Mouse (Mus musculus): Measurements from ENCODE around the gene Psen1.

Gene Psen1

DNA sequence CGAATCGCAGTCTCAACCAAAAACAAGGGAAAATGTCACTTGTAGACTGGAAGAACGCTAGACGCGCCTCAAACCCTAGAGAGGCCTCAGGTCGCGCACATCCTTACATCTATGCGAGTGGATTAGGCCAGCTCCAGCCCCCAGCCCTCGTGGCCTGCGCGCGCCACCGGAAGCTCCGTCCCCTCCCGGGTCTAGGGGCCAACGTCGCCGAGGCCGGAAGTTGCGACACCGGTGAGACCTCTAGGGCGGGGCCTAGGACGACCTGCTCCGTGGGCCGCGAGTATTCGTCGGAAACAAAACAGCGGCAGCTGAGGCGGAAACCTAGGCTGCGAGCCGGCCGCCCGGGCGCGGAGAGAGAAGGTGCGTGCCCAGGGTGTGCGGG lies at the start of gene Psen1:
Gene Psen1, plus strand, starts transcription at position 219 of the 382 bp plus-strand sequence.
- DNase-seq (ENCODE audit: low spot score in 2 of 2) = peak; percentile 87 to 89

DNA sequence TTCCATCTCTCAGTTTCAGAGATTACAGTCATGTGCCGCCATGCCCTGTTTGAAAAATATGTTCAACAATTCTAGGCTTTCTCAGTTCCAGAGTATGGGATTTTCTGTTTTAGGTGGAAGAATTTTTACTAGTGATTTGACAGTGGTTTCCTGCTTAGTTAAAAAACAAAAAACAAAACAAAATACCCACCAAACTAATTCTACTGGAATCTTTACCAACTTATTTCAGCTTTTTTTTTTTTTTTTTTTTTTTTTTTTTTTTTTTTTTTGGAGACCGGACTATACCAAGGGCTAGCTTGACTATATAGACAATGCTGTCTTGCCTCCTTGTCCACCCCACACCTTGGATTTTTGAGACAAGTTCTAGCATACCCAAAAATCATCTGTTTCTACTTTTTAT lies 46.7 kb upstream of the Psen1 start:
- no peak for DNase-seq (ENCODE audit: low spot score in 2 of 2)

DNA sequence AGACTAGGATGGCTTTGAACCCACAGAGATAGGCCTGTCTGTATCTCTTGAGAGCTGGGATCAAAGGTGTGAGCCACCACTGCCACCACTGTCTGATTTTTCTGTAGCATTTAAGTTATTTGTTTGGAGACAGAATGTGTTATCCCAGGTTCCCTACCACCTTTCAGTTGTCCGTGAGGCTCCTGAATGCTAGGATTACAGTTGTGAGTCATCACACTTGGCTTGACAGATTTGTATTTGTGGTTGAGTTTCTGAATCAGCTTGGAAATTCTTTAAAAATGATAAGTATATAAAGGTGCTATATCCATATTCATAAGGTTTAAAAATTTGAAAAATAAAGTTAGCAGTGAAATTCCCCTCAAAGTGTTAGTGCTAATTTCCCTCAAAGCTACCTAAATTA lies 44.8 kb upstream of the Psen1 start:
- no peak for DNase-seq (ENCODE audit: low spot score in 2 of 2)

DNA sequence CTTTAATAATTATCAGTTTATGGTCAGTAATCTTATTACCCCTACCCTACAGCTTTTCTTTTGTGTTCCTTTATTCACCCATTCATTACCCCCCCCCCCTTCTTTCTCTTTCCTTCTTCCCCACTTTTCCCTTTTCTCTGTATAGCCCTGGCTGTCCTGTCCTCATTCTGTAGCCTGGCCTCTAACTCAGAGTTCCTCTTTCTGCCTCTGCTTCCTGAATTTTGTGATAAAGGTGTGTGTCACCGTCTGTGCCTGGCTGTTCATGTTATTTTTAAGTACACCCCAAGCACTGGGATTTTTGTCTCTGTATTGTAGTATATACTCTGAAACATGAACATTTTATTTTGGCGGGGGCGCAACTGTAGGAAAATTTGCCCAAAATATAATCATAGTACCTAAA lies 37.6 kb upstream of the Psen1 start:
- DNase-seq (ENCODE audit: low spot score in 2 of 2) = no peak

DNA sequence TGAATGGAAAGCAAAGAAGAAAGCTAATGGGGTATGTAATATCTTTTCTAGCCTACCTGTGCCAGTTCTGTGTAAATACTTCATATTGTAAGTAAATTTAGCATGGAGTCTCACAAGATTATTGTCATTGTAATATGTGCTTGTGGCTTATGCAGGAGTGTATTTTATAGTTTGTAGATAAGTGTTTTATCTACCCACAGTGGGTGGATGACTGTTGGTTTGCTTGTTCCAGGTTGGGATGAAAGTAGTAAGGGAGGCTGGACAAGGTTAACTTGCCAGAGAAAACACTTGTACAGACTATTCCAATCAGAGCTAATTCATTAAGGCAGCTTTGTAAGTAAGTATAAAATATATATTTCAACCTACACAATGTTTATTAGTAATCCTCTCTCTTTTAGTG lies 36.5 kb upstream of the Psen1 start:
- DNase-seq (ENCODE audit: low spot score in 2 of 2) = no peak

DNA sequence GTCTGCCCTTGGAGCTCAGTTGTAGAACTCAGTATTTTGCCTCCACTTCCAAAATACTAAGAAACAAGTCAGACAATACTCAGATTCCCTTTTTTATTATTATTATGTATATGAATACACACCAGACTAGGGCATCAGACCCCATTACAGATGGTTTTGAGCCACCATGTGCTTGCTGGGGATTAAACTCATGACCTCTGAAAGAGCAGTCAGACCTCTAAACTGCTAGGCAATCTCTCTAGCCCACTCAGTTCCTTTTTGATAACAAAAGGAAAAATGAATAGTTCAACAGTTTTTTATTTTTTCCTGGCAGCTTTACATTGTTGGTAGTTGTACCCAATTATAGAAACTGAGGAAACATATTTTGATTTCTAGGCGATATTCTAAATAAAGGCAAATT lies 2.5 kb upstream of the Psen1 start:
- DNase-seq (ENCODE audit: low spot score in 2 of 2) = no peak

DNA sequence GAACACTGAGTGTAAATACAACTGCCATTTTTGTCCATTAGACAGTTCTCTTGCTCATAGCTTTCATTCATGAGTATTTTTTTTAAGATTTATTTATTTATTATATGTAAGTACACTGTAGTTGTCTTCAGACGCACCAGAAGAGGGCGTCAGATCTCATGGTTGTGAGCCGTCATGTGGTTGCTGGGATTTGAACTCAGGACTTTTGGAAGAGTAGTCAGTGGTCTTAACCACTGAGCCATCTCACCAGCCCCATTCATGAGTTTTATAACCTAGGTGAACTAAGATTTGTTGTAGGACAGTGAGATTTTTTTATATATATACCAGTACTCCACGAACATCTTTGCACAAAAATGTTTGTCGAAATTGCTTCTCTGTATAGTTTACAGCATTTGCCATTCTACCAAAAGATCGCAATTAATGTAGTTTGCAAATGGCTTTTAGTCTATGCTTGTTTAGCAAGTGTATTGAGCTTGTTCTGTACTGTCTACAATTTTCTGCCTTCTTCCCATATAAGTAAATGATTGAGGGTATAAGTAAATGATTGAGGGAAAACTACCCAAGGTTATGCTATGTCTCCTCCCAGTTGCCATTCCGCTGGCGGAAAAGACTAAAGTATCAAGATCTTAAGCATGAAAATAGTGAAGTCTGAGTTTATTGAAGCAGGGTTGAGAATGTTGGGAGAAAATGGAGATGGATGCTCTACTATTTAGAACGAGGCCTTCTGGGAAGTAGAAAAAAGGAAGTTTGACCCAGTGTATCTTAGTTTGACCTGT lies 1.2 kb upstream of the Psen1 start:
- DNase-seq (ENCODE audit: low spot score in 2 of 2) = no peak

DNA sequence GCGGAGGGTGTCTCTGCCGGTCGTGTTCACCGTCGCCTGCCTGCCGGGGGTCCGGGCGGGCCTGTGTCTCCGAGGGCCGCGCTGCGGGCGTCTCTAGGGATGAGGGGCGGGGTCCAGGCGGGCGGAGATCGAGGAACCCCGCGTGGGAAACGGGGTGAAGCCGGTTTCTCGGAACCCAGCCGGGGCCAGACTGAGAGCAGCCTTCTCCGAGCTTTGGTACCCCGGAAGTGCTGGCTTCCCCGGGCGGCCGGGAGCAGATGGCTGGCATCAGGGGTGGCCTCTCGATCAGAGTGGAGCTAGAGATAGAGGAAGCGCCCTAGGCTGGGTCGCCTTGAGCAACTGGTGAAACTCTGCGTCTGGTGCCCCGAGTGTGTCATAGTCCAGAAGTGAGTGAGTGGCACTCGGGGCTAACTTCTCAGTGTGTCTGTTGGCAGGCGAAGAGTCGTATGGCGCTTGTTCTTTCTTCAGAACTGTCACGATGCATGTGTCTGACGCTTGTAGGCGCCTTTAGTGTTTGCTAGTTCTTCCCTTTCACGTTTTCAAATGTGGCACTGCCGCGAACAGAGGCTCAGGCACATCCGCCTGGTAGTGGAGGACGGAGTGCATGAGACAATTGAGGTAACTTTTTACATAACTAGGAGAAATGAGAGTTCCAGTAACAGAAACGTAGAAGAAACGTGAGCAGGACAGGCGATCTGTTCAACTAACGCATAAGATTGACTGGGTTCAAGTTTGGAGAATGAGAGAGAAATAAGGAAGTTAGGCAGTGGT lies 549 bp downstream of the Psen1 start:
- DNase-seq (ENCODE audit: low spot score in 2 of 2) = peak; percentile 22 to 50

DNA sequence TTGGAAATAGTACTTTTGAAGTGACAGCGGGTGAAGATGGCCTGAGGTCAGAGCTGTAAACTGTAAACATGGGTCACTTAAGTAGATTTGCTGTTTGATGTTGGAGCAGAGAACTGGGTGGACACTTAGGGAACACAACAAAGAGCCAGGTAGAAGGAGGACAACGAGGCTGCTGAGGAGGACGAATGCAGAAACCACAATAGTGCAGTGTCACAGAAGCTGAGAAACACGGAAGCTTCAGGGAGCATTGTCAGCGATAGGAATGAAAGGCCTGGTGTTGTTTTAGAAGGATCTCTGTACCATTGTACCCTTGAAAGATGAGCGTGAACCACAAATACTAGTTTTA lies 1.1 kb downstream of the Psen1 start:
- no peak for DNase-seq (ENCODE audit: low spot score in 2 of 2)

DNA sequence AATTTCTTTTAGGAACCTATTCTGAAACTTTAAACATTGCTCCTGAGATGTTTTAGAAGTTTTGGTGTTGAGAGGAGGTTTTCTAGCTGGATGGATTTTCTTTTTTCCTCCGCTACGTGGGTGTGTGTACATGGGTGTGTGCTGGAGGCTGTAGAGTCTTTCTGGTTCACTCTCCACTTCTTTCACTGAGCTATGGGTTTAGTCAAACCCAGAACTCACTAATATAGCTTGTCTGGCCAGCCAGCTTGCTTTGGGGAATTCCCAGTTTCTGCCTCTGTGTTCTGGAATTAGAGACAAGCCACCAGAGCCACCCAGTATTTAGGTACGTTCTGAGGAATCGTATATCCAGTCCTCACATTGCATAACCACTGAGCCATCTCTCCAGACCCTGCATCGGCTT lies 6.1 kb downstream of the Psen1 start:
- no peak for DNase-seq (ENCODE audit: low spot score in 2 of 2)

DNA sequence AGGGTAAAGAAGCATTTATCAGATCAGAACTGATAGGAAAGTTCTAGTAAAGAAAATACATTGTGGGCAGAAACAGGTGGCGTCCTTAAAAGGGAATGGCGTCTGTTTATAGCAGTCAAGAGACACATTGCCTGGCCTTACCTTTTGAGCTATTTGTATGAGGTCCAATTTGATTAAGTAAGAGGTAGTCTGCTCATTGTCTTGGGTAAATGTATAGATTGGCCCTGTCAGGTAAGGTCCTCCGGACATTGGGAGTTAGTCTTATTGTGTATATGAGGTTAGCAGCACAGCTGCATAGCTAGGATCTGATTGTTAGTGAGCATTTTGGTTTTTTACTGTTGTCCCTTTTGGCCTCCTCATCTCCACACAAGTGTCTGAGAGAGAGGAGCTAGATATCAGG lies 6.7 kb downstream of the Psen1 start:
- no peak for DNase-seq (ENCODE audit: low spot score in 2 of 2)

DNA sequence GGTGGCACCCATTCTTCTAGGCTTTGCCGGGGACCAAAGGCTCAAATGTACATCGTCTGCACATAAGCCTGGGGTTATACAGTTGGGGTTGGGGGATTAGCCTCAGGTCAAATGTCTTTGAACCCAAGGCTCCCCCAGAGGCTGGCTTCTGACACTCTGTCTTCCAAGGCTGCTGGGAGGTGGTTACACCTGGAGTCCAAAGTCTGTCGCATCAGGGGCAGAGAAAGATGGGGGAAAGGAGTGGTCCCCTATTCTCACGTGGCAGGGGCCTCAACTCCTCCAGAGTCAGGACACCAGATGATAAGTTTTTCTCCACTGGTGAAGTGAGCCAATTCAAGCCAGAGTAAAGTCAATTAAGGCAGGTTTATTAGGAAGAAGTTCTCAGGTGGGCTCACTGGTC lies 10.7 kb downstream of the Psen1 start:
- no peak for DNase-seq (ENCODE audit: low spot score in 2 of 2)

DNA sequence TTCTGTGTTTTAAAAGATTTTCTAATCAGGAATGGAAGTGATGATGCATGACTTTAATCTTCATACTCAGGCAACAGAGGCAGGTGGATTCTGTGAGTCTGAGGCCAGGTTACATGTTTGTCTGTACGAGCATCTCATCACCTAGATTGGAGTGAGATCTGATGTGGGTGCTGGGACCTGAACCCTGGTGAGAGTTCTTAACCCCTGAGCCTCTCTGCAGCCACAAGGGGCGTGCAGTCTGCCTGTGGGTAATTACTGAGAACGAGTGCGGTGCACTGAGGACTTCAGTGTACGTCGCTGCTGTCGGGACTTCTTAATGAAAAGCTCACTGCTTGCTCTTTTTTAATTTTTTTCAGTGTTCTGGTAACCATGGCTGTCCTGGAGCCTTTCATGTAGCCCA lies 13.7 kb downstream of the Psen1 start:
- no peak for DNase-seq (ENCODE audit: low spot score in 2 of 2)

DNA sequence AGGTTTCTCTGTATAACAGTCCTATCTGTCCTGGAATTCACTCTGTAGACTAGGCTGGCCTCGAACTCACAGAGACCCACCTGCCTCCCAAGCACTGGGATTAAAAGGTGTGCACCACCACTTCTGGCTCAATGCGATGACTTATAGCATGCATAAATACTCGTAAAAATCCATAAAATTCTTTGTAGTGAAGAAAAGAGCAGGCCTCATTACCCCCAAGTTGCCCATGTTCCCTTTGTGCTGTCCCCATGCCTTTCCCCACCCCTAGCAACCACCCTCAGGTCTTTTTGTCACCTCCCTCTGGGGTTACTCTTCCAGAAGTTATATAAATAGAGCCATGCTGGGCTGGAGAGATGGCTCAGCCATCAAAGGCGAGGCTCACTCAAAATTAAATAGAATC lies 14.8 kb downstream of the Psen1 start:
- DNase-seq (ENCODE audit: low spot score in 2 of 2) = no peak

DNA sequence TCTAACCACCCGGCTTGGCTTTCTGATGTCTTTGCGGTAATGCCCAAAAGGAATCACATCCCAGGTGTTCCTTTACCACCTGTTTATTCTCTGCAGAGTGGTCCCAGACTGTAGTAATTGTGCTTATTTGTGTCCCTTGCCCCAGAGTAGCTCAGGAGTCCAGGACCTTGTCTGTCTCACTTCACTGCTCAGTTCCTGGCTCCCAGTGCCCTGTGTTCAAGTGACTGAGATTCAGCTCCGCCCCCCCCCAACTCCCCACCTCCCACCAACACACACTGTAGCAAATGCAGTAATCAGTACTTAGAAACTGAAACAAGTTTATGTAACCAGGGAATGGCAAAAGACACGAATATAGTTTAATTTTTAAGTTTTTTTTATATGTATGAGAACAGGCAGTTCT lies 19.0 kb downstream of the Psen1 start:
- no peak for DNase-seq (ENCODE audit: low spot score in 2 of 2)

DNA sequence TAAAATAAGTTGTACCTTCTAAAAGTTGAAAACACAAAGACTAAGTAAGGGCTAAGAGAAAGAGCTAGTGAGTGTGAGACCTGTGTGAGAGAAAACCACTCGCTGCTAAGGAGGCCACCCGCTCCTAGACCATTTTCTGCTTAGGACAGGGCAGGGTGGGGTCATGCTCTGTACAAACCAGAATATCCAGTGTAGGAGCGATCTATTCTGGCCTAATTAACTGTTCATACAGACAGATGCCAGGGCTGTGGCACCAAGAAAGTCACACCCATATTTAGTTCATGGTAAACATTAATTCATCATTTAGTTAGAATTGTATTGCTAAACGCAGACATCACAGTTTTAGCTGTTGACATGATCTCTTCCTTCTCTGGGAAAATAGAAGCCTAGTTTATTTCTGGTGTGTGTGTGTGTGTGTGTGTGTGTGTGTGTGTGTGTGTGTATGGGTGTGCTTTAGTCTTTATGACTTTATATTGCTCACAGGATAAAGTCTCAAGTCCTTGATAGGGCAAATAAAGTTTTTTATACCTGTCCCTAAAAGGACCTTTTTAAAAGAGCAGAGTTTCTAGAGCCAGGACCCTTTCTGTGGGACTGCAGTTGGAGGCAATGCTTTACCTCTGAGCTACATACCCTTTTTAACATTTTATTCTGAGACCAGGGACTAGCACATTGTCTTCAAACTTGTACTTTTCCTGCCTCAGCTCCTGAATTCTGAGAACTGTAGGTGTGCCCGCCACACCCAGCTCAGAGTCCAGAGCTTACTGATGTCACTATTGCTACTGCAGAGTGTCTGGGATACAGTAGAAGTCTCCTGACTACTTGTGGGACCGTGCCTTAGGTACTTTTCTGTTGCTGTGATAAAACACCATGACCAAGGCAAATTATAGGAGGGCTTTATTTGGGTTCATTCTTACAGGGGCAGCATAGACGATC lies 20.5 kb downstream of the Psen1 start:
- no peak for DNase-seq (ENCODE audit: low spot score in 2 of 2)

DNA sequence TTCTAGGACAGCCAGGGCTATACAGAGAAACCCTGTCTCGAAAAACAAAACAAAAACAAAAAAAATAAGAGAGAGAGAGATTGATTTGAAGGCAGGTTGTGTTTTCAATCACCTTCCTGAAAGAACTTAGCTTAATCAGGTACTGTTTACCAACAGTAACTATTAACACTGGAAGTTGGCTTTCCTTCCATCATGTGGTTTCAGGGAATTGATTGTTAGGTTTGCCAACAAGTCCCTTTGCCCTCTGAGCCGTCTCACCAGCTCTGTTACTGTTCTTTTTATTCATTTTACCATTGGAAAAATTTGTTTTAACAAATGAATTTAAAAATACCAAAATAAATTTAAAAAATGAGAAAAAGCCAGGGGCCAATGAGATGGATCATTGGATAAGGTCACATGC lies 22.0 kb downstream of the Psen1 start:
- no peak for DNase-seq (ENCODE audit: low spot score in 2 of 2)

DNA sequence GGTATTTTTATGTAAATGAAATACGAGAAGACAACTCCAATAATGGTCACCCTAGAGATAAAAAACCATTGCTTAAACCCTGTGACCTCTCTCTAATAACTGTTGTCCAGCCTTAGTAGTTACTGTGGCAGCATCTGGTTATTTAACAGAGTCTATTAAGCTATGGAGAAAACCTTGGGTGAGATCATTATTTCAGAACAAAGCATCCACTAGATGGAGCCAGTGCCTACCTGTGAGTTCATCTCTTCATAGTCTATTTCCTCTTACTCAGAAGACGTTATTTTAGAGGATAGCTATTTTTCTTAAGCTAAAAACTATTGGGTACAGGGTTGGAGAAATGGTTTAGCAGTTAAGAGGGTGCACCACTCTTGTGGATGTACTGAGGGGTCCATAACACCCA lies 25.8 kb downstream of the Psen1 start:
- DNase-seq (ENCODE audit: low spot score in 2 of 2) = peak in 1 of 2 experiments; percentile 36

DNA sequence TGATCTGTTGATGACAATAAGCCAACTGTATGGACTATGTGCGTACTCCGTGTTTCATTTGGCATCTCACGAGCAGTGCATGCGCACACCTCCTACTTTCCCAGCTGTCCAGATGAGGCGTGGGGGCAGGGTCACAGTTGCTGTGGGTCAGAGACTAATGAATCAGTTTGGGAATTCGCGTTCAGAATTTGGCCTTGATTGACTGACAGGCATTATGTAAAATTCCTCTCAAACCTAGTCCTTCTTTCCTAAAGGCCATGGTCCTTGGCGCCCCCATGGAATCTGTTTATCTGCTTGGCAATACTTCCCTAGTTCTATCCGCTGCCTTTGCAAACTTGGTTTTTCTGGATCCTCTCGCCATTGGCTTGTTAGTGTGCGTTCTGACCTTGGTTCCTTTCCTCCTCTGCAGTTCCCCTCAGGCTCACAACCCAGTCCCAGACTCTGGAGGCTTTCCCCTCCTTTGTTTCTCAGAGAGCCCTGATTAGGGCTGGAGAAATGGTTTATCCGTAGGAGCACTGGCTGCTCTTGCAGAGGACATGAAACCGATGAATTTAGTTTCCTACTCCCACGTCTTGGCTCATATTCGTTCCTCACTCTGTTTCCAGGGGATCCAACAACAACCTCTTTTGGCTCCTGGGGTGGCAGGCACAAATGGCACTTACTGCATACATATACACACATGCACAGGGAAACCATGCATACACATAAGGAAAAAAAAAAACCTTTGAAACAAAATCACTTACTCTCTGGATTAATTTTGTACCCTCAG lies 28.6 kb downstream of the Psen1 start:
- peak; percentile 15 to 58 for DNase-seq (ENCODE audit: low spot score in 2 of 2)

DNA sequence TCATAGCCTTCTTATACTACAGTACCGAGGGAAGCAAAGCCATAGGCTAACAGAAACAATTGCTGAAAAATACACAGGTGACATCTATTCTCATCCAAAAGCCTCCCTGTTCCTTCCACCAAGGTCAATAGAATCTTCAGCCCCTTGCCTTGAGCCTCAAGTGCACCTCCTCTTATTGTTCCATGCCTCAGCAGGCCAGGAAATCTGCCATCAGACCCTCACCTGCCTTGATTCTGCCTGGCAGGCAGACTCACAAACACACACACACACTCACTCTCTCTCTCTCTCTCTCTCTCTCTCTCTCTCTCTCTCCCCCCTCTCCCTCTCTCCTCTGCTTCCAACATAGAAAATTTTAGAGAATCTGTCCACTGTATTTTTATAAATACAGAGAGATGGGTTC lies 31.5 kb downstream of the Psen1 start:
- no peak for DNase-seq (ENCODE audit: low spot score in 2 of 2)

DNA sequence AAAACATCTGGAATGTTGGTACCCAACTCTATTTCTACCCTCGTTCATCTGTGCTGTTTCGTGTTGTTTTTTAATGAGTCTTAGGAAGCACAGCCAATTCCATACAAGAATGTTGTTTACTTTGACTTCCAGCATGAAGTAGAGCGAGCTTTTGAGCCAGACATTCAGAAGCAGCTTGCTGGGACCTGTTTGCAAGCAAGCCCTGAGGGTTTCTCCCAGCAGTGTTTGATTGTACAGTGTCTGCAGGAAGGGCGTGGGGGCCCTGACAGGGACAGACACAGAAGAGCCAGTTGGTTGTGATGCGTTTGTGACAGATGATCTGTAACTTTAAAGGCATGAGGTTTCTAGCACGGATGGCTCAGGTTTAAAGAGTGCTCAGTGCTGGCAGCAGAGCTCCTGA lies 33.3 kb downstream of the Psen1 start:
- no peak for DNase-seq (ENCODE audit: low spot score in 2 of 2)

DNA sequence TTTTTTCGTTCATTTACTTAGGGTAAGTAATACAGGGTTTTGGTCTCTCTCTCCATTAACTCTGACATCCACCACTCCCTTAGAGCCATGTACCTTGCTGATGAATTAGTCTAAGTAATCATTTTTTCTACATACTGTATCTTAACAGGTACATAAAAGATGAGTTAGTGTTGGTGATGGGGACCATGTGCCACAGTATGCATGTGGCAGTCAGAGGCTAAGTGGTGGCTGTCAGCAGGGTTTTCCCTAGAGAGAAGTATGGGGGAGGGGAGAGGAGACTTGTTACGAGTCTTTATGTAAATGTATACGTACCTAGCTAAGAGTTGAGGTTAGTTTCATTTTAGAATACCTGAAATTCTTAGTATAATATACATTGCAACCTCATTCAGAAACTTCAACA lies 35.1 kb downstream of the Psen1 start:
- no peak for DNase-seq (ENCODE audit: low spot score in 2 of 2)
